Mouse (Mus musculus): ENCODE data around the gene Actr2.

GRCm38 (mm10) chr11:20027719-20028118 is 85.0 kb downstream of the Actr2 start:
- TF ChIP-seq POLR2A (IDR thresholded peaks at IDR 0.05; ENCODE audit: control insufficient read depth, low read depth, low read length), result no peak
- TF ChIP-seq CTCF (IDR thresholded peaks at IDR 0.05; ENCODE audit: control insufficient read depth, insufficient read depth, insufficient replicate concordance, low read depth, low read length), result no peak

Data from testis, adult 2 months (tissue).